Mouse (Mus musculus) MEL (cell line): ENCODE data around the gene Fbxo4.

Experiments used
- CHD2 ChIP-seq: IDR thresholded peaks from 2 replicates; pipeline ENCODE4 v1.6.1; 2011; ENCODE audit warnings: low read length, improper control_type of control experiment
- CTCF ChIP-seq, 3 experiments: IDR thresholded peaks in 2 of 3; conservative IDR thresholded peaks in 1 of 3; 2 replicates each; pipeline ENCODE4 v1.5.1; 2011 to 2012; ENCODE audit warnings: low read length in 3 of 3, low read depth in 2 of 3, mild to moderate bottlenecking in 2 of 3, improper control_type of control experiment in 1 of 3, inconsistent platforms in 1 of 3, mixed read lengths in 1 of 3, moderate library complexity in 1 of 3; ENCODE audit not compliant: control insufficient read depth in 1 of 3, insufficient read depth in 1 of 3, poor library complexity in 1 of 3, severe bottlenecking in 1 of 3
- GATA1 ChIP-seq: IDR thresholded peaks from 2 replicates; pipeline ENCODE4 v1.6.1; 2011; ENCODE audit warnings: low read depth, low read length, improper control_type of control experiment
- TAL1 ChIP-seq: IDR thresholded peaks from 2 replicates; pipeline ENCODE4 v1.6.1; 2012; ENCODE audit warnings: mild to moderate bottlenecking, inconsistent platforms, low read length, moderate library complexity, mixed read lengths
- TCF12 ChIP-seq: IDR thresholded peaks from 2 replicates; pipeline ENCODE4 v1.6.1; 2014; ENCODE audit warnings: low read depth, mild to moderate bottlenecking, inconsistent platforms, low read length, improper control_type of control experiment, moderate library complexity
- USF2 ChIP-seq, 2 experiments: IDR thresholded peaks; 2 replicates each; pipeline ENCODE4 v1.6.1; 2011 to 2012; ENCODE audit warnings: improper control_type of control experiment in 2 of 2, low read length in 2 of 2, borderline replicate concordance in 1 of 2, inconsistent platforms in 1 of 2, low read depth in 1 of 2, mild to moderate bottlenecking in 1 of 2; ENCODE audit not compliant: insufficient read depth in 1 of 2
- ZC3H11A ChIP-seq: IDR thresholded peaks from 2 replicates; pipeline ENCODE4 v1.6.1; 2012; ENCODE audit warnings: low read depth, mild to moderate bottlenecking, inconsistent platforms, low read length, improper control_type of control experiment

DNA sequence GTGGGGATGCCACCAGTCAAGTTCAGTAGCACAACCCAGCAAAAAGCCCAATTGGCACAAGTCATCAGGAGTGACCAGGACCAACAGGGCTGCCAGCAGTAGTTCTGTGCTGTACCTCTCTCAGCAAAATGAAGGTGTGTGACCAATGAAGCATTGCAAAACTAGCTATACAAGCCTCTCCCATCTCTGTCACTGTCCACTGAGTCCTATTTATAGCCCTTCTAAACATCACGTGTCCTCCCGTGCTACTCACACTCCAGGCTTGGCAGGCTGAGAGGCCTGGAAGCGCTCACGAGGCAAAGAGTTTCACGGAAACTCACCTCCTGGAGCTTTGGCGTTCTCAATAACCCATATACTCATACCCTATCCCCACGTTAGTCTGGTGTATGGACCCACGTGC, 17.1 kb downstream of the Fbxo4 start:
- TF ChIP-seq CTCF (IDR thresholded peaks at IDR 0.05 in 2 of 3, conservative IDR thresholded peaks at IDR 0.05 in 1 of 3; ENCODE audit: control insufficient read depth in 1 of 3, insufficient read depth in 1 of 3, low read depth in 2 of 3, low read length in 3 of 3, poor library complexity in 1 of 3, severe bottlenecking in 1 of 3): no peak
- TF ChIP-seq TAL1: no peak
- no peak for TF ChIP-seq ZC3H11A
- no peak for TF ChIP-seq USF2 (IDR thresholded peaks at IDR 0.05; ENCODE audit: borderline replicate concordance in 1 of 2, insufficient read depth in 1 of 2, low read depth in 1 of 2, low read length in 2 of 2)
- TF ChIP-seq CHD2: no peak
- TF ChIP-seq GATA1: no peak
- TF ChIP-seq TCF12: no peak
